Mouse (Mus musculus) left cerebral cortex, adult 18-20 months (tissue): ENCODE measurements at regions not wholly inside any gene's neighbourhood (a gene's known extent, or its start where the extent isn't known, plus 50 kb on each side); places are given as distances from the start of the nearest gene placed in this dataset.

Source experiments
- DNase-seq, 2 experiments: peaks; one replicate each; pipeline ENCODE4 v3.0.0; 2021 to 2022; ENCODE audit warnings: low spot score in 2 of 2, mixed read lengths in 1 of 2

GRCm38 (mm10) chr10:65244527-65244926 is 1154.5 kb upstream of the Lrrtm3 start:
- DNase-seq = no peak

GRCm38 (mm10) chr10:65224130-65224529 is 1134.1 kb upstream of the Lrrtm3 start:
- no peak for DNase-seq

GRCm38 (mm10) chr10:65221181-65221580 is 1131.1 kb upstream of the Lrrtm3 start:
- DNase-seq = no peak

GRCm38 (mm10) chr10:65219251-65219650 is 1129.2 kb upstream of the Lrrtm3 start:
- DNase-seq = no peak

- no peak for DNase-seq
Measured at GRCm38 (mm10) chr10:65216226-65216625, 1126.1 kb upstream of the Lrrtm3 start.

GRCm38 (mm10) chr10:65215206-65215605 is 1125.1 kb upstream of the Lrrtm3 start:
- peak in 1 of 2 experiments; percentile 7 for DNase-seq

GRCm38 (mm10) chr10:65183659-65184058 is 1093.6 kb upstream of the Lrrtm3 start:
- no peak for DNase-seq

- DNase-seq = no peak
Measured at GRCm38 (mm10) chr10:65182597-65182996, 1092.5 kb upstream of the Lrrtm3 start.

- DNase-seq = no peak
Measured at GRCm38 (mm10) chr10:65179101-65179500, 1089.0 kb upstream of the Lrrtm3 start.

- no peak for DNase-seq
Measured at GRCm38 (mm10) chr10:65154131-65154530, 1064.1 kb upstream of the Lrrtm3 start.

- DNase-seq = no peak
Measured at GRCm38 (mm10) chr10:65124940-65125610, 1035.0 kb upstream of the Lrrtm3 start.

- DNase-seq = no peak
Measured at GRCm38 (mm10) chr10:65118212-65118611, 1028.1 kb upstream of the Lrrtm3 start.

GRCm38 (mm10) chr10:65114586-65114985 is 1024.5 kb upstream of the Lrrtm3 start:
- no peak for DNase-seq

- no peak for DNase-seq
Measured at GRCm38 (mm10) chr10:65110729-65111128, 1020.7 kb upstream of the Lrrtm3 start.

GRCm38 (mm10) chr10:65107413-65107812 is 1017.3 kb upstream of the Lrrtm3 start:
- no peak for DNase-seq

GRCm38 (mm10) chr10:65084446-65084845 is 994.4 kb upstream of the Lrrtm3 start:
- no peak for DNase-seq

GRCm38 (mm10) chr10:65081638-65082037 is 991.6 kb upstream of the Lrrtm3 start:
- no peak for DNase-seq

GRCm38 (mm10) chr10:65058086-65058485 is 968.0 kb upstream of the Lrrtm3 start:
- DNase-seq = no peak
